Mouse (Mus musculus): ENCODE results near the gene Ccdc77.

Gene Ccdc77

GRCm38 (mm10) chr6:120363688-120364522 lies at the start of gene Ccdc77, which contains the start of gene Kdm5a:
Gene Ccdc77, minus strand, starts transcription at chr6:120364374.
Gene Kdm5a, plus strand, starts transcription at chr6:120364124.
- peak; percentile 90 for DNase-seq (ENCODE audit: low read depth, low spot score)

GRCm38 (mm10) chr6:120403936-120404335 lies 39.8 kb upstream of the Ccdc77 start:
- DNase-seq (ENCODE audit: low read depth, low spot score): no peak

GRCm38 (mm10) chr6:120395622-120396345 lies 31.6 kb upstream of the Ccdc77 start:
- no peak for DNase-seq (ENCODE audit: low read depth, low spot score)

DNA sequence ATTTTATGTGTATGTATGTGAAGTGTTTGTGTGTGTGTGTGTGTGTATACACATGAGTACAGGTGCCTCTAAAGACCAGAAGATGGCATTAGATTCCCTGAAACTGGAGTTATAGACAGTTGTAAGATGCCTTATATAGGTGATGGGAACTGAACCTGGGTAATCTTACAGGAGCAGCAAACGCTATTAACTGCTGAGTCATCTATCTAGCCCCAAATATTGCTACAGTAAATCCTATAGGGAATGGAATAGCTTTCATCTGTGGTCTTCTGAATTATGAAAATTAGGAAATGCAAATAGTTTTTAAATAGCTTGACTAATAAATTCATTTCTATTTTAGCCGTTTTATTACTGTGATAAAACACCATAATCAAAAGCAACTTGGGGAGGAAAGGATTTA lies 28.6 kb upstream of the Ccdc77 start:
- no peak for DNase-seq (ENCODE audit: low read depth, low spot score)

DNA sequence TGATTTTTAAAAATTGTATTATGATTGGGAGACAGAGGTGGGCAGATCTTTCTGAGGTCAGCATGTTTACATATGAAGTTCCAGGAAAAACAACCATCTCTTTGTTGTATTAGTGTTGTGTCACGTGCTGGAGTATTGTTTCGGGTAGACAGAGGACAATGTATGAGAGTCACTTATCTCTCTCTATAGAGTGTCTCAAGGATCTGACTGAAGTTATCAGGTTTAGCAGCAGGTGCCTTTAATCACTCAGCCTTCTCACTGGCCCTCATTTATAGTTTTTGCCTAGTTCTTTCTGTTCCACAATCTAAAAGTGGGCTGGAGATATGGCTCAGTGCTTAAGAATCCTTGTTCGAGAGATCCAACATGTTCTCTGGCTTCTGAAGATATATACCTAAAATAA lies 25.9 kb upstream of the Ccdc77 start:
- no peak for DNase-seq (ENCODE audit: low read depth, low spot score)

DNA sequence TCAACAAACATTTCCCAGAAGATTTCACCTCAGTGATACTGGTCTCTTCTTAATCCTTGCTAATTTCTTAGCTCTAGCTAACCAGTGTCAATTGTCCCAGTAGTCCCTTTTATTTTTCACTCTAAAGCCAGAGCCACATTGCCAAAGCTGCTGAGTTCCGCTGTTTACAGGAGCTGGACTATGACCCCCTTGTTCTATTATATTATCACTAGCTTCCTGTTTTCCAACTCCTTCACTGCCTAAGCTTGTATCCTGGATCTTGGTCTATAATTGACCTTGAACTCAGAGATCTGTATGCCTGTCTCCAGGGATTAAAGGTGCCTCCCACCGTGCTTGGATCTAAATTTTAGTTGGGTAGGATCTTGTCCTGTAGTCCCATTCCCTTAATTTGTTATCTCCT lies 12.6 kb upstream of the Ccdc77 start:
- DNase-seq (ENCODE audit: low read depth, low spot score): no peak

DNA sequence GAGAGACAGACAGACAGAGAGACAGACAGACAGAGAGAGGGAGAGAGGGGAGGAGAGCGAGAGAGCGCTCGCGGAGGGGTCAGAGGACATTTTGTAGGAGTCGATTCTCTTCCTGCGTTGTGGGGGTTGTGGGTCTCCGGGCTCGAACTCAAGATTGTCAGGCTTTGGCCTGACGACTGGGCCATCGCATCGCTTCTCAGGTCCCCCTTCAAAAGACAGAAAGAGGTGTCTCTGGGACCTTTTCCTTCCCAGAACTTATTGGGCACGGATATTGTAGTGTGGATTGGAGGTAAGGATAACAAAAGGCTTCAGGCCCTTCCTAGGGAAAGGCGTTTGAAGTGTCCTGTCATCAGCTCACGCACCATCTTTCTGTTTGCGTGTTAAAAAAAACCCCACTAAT lies 877 bp upstream of the Ccdc77 start:
- no peak for DNase-seq (ENCODE audit: low read depth, low spot score)

GRCm38 (mm10) chr6:120364523-120364905 lies 340 bp upstream of the Ccdc77 start:
- DNase-seq (ENCODE audit: low read depth, low spot score): no peak

- no peak for DNase-seq (ENCODE audit: low read depth, low spot score)
These were observed 1.1 kb downstream of the Ccdc77 start for GRCm38 (mm10) chr6:120362774-120363687.

- no peak for DNase-seq (ENCODE audit: low read depth, low spot score)
These were observed 2.0 kb downstream of the Ccdc77 start for GRCm38 (mm10) chr6:120362124-120362523.

DNA sequence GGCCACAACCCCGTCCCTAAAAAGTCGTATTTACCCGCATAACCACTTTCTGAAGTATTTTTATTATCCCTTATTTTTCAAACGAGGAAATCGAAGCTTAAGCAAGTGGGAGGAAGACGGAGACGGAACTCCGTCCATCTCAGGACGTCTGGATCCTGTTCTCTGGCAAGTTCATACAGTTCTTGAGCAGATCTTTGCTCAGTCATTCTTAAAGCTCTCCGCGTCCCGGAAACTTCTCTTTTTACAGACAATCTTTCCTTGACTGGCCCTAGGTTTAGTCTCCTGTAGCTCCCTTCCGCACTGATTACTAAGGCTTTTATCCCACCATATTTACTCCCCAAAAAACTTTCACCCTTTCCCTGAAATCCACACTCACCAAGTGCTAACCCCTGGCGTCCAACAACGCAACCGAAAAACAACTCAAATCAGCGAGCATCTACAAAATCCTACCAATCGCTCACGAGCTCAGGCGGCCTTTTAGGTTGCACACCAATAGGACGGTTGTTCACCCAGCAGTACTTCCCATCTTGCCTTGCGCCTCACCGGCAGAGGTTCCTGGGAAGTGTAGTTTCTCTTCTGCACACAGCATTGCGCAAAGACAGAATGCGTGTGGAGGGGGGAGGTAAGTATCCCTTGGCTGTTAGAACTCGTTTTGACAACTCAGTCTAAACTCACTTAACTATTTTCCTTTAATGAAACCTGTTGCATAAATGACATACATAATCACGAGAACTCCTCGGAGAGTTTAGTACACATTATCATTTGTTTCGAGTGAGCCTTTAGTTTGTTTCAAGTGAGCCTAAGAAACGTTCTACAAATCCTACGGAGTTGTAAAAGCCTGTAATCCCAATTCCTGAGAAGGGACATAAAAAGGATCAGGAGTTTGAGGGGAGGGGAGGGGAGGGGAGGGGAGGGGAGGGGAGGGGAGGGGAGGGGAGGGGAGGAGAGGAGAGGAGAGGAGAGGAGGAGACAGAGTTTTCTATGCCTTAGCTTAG lies 6.9 kb downstream of the Ccdc77 start:
- peak; percentile 81 for DNase-seq (ENCODE audit: low read depth, low spot score)

GRCm38 (mm10) chr6:120356478-120356877 lies 7.7 kb downstream of the Ccdc77 start:
- no peak for DNase-seq (ENCODE audit: low read depth, low spot score)

GRCm38 (mm10) chr6:120349018-120349417 lies 15.2 kb downstream of the Ccdc77 start:
- no peak for DNase-seq (ENCODE audit: low read depth, low spot score)

GRCm38 (mm10) chr6:120343992-120344391 lies 20.2 kb downstream of the Ccdc77 start:
- no peak for DNase-seq (ENCODE audit: low read depth, low spot score)

DNA sequence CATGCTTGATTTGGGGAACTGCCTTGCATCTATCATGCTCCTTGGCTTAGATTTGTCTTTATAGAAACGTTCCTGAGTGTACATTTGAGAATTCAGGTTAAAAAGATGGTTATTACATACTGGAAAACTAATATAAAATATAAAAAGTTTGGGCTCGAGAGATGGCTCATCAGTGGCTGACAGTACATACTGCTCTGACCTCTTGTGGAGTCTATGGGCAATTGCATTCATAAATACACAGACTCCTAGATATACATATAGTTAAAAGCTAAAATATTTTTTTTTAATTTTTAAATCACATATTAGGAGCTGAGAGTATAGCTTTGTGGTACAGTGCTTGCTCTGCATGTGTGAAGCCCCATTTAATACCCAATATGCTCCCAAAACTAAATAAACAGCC lies 31.8 kb downstream of the Ccdc77 start:
- no peak for DNase-seq (ENCODE audit: low read depth, low spot score)

DNA sequence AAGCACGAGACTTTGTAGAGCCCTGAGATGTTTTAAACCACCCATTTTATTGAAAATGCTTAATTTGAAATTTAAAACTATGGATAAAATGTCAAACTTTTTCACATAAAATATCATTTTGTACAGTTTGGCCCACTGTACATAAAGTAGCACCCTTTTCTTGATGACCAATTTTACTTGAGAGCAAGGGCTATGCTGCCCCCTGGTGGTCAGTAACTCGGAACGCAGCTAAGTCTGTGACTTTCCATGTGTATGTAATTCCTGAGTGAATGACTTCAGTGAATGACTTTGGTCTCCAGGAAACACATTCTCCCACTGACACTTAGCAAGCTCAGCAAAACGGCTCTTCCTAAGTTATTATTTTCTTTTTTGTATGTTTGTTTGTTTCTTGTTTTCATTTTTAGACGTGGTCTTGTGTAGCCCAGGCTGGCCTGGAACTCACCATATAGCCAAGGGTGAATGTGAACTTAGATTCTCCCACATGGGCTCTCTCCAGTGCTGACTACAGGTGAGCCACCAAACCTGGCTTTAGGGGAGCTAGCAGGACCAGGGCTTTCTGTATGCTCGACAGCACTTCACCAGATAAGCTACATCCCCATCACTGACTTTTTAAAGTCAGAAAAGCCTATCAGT lies 39.8 kb downstream of the Ccdc77 start:
- peak; percentile 81 for DNase-seq (ENCODE audit: low read depth, low spot score)

GRCm38 (mm10) chr6:120320369-120320768 lies 43.8 kb downstream of the Ccdc77 start:
- no peak for DNase-seq (ENCODE audit: low read depth, low spot score)

GRCm38 (mm10) chr6:120319129-120319528 lies 45.0 kb downstream of the Ccdc77 start:
- no peak for DNase-seq (ENCODE audit: low read depth, low spot score)

- DNase-seq (ENCODE audit: low read depth, low spot score): no peak
These were observed 45.8 kb downstream of the Ccdc77 start for GRCm38 (mm10) chr6:120318303-120318940.

DNA sequence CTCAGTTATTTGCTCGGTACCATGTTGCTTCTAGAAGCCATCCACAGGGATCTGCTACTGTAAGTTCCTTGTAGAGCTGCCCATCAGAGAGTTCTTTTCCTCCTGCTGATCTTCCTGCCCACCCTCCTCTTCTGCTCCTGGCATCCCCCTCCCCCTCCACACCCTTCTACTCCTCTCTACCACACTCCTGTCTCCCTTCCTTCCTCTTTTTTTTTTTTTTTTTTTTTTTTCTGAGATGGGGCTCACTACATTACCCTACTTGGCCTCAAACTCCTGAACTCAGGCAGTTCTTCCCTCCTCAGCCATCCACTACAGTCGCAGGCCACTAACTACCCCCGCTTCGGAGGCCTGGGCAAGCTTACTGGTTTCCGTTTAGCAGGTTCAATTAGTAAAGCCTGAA lies 51.7 kb downstream of the Ccdc77 start:
- DNase-seq (ENCODE audit: low read depth, low spot score): no peak

All from embryo, embryonic 11.5 days (tissue).